Mouse (Mus musculus) left cerebral cortex, adult 9 months (tissue): ENCODE measurements around the gene Olfr1094.

ENCODE experiments used
- DNase-seq, 2 experiments: peaks; one replicate each; pipeline ENCODE4 v3.0.0; 2022; ENCODE audit warnings: low spot score in 2 of 2

Olfr1094 gene

DNA sequence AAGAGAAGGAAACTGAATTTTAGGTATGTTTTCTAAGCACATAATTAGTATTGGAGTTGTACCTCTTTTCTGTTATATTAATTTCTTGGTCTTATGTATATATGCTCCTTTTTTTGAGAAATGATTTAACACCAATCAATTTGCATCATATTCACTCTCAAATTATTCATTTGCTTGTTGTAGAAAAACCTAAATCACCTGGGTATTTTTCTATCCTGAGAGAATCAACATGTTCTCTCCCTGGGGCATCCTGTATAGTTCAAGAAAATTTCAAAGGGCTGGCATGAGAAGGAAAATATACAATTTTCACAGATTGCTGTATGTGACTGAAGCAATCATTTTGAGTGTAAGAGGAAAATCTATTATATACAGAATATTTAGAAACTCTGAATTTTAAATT, at the start of gene Olfr1094:
TSS of gene Olfr1094 (plus strand) at position 301 of the 400 bp plus-strand sequence.
- DNase-seq = no peak

DNA sequence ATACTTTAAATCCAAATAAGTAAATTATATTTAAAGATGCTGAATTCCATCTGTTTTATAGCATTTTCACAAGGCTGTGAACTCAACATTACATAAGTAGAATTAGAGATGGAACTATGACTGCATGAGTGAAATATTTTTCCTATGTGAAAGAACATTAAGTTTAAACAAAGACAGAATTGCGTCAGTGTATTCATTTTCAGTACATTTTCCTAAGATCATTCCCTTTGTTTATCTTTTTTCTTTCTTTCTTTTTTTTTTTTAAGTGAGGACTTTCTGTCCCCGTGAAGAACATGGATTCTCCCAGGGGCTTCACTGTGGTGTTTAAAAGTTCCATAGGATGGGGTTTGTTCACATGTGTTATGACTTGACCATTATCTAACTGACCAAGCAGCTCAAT, 42.3 kb upstream of the Olfr1094 start, which contains the start of gene Olfr1093:
TSS of gene Olfr1093 (plus strand) at position 301 of the 400 bp plus-strand sequence.
- DNase-seq = no peak

DNA sequence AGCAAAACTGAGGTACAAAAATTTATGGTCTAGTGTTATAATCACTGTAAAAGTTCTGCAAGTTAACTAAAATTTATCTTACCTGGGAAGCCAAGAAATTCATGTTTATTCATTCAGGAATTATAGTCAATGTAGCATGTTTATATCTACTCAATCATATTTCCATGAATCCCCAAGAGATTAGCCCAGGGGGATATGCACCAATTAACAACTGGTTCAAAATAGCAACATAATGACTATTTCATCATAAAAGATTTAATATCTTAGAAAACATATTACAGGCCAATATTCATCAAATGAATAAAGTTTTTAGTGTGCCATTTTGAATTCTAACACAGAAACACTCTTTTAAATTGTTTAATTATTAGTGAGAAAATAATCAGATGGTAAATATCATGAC, 14.5 kb upstream of the Olfr1094 start, which contains the start of gene Olfr141:
TSS of gene Olfr141 (minus strand) at position 101 of the 400 bp plus-strand sequence.
- no peak for DNase-seq

DNA sequence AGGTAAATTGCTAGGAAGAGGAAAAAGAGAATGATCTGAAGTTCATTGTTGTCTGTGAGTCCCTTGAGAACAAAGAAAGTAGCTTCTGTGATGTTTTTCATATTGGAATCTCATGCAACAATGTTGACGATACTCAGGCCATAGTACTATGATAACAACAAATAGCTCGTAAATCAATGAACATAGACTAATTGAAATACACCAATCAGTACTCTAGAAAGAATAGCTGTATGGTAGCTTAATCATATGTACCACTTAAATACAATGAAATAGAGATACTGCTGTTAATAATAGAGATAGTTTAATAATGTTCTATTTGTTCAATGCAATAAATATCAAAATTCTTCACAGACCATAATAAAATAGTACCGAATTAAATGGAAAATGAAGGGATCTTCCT, 27.1 kb downstream of the Olfr1094 start, which contains the start of gene Olfr1095:
TSS of gene Olfr1095 (minus strand) at position 101 of the 400 bp plus-strand sequence.
- DNase-seq = no peak

DNA sequence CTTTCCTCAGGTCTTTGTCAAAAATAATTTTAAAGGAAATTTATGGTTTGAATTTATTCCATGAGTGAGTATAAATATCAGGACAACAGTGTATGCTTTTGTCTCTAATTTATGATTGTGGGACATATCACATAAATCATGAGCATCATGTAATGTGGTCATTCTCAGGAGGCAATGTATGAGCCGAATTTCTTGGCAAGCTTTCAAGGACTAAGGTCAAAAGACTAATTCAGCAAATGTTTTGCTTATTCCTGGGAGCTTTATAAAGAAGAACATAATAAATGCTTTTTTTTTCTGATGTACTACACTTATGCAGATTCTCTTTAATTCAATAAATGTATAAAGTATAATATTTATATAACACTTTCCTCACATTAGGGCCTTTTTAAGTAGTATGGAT, 50.2 kb downstream of the Olfr1094 start, which contains the start of gene Gm13723:
TSS of gene Gm13723 (minus strand) at position 101 of the 400 bp plus-strand sequence.
- DNase-seq = no peak
